Mouse (Mus musculus): ENCODE data around the gene Rpl37a.

DNA sequence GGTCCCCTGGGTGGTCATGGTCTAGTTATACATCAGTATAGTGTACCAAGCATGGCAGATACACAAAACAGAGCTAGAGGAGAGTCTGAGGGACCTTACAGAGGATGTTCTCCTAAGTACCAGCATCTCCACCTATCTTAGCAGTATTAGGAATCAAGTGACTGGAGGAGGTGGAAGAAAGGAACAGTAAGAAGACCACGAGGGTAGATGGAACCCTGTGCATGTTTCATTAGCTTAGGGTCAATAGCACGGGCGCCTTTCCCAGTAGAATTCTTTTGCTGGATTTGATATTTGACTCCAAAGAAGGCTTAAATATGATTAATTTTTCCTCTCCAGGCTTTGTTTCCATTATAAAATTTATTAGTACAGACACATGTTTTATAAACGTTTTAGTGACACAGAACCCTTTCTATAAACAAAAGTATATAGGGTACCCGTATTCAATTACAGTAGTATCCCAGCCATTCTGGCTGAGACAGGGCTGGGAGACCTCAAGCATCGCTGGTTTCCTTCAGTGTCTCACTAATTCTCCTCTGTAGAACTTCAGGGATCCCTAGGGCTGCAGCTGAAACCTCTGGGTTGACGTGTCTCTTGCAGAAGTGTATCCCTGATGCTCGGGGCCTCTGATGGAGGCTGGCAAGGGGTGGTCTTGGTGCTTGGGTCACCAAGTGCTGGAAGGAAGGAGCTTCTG, 33.9 kb downstream of the Rpl37a start:
- TF ChIP-seq POLR2A (IDR thresholded peaks at IDR 0.05; ENCODE audit: insufficient read depth, low read depth, low read length) = no peak
- TF ChIP-seq CTCF (IDR thresholded peaks at IDR 0.05; ENCODE audit: insufficient read depth, low read depth, low read length) = no peak
